ENCODE assay signal across 8 mouse cellular contexts in the genomic region with DNA sequence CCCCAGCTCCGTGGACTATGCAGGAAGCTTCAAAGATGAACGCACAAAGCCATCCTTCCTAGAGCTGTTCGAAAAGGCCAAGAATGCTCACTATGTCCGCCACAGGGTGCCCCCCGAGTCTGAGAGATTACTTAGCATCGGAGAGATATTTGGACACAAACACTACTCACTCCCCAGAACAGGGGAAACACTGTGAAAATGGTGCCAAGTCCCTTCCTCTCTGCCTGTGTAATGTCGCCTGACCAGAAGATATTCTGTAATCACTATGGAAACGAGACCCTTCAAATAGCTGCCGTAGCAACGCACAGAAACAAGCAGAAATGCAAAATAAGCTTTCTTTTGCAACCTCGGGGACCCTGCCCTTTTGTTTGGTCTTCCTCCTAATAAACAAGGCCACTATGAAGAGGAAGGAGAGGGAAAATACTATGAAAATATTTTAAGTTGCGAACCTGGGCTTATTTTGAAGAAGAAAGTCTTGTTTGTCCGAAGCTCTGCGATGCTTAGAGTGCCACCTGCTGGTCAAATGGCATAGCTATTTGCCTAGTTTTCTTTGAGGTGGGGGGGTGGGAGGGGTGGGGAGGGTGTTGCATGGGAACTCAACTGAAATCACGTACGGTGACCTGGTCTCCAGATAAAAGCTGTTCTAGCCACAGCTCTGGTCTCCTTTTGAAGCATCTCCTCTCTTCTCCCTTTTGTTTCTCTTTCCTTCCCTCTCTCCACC. TPM values are rescaled to one million over a fixed set of nuclear protein-coding genes. Genes with fewer than 3 reads are reported as not detected.
DNase-seq lines count a peak whose midpoint lies in the region; ATAC-seq and TF ChIP-seq lines count a peak whose summit lies in the region.

No protein-coding gene starts in this region.

- H3K27ac ChIP-seq in spleen, adult 2 months (ENCODE audit: insufficient read depth, low read length): no peak overlapping the region
- H3K27ac ChIP-seq in forebrain, embryonic 14.5 days (ENCODE audit: low read depth, low read length): peak overlapping the region; percentile 70
- peak overlapping the region; percentile 73 for H3K27ac ChIP-seq in hindbrain, embryonic 15.5 days (replicated peaks)
- peak overlapping the region; percentile 85 for H3K27ac ChIP-seq in midbrain, embryonic 16.5 days (ENCODE audit: low read length)

- TF ChIP-seq POLR2A in spleen, adult 2 months (IDR thresholded peaks at IDR 0.05; ENCODE audit: low read depth, low read length): no peak

- no peak for TF ChIP-seq CTCF in spleen, adult 2 months (IDR thresholded peaks at IDR 0.05; ENCODE audit: extremely low read depth, insufficient read depth, insufficient read length, insufficient replicate concordance)

- peak overlapping the region; percentile 17; the same call in 1 of the 2 replicates for H3K9ac ChIP-seq in forebrain, embryonic 14.5 days (ENCODE audit: low read length)
- no peak overlapping the region for H3K9ac ChIP-seq in hindbrain, embryonic 15.5 days
- H3K9ac ChIP-seq in midbrain, embryonic 16.5 days (ENCODE audit: low read depth, low read length): peak overlapping the region; percentile 21; the same call in 1 of the 2 replicates

- H3K4me3 ChIP-seq in spleen, adult 2 months (ENCODE audit: extremely low read depth, insufficient read depth, insufficient read length): no peak overlapping the region
- H3K4me3 ChIP-seq in forebrain, embryonic 14.5 days (ENCODE audit: low read depth, low read length): peak overlapping the region; percentile 22
- H3K4me3 ChIP-seq in hindbrain, embryonic 15.5 days: peak overlapping the region; percentile 22
- peak overlapping the region; percentile 23 for H3K4me3 ChIP-seq in midbrain, embryonic 16.5 days (ENCODE audit: low read depth, low read length)

- H3K9me3 ChIP-seq in forebrain, embryonic 14.5 days (replicated peaks; ENCODE audit: control insufficient read depth, low read length): no peaks in the 10 kb centered on the region
- H3K9me3 ChIP-seq in hindbrain, embryonic 15.5 days: no peaks in the 10 kb centered on the region
- no peaks in the 10 kb centered on the region for H3K9me3 ChIP-seq in midbrain, embryonic 16.5 days (replicated peaks; ENCODE audit: control insufficient read depth, low read length, poor library complexity, severe bottlenecking)

- DNase-seq in spleen, adult 2 months (ENCODE audit: low read depth in 1 of 2, low spot score in 2 of 2): peak; percentile 12 to 17
- no peak for DNase-seq in spleen, adult 12 weeks (ENCODE audit: low spot score)
- DNase-seq in cerebellum, adult 11 months: peak; percentile 50
- DNase-seq in forebrain, embryonic 14.5 days (ENCODE audit: low spot score): peak; percentile 86
- peak; percentile 66 to 74 for DNase-seq in left cerebral cortex, postnatal 25 days (ENCODE audit: low spot score in 2 of 2)
- peak; percentile 22 for DNase-seq in thymus, postnatal 25 days

- no peaks in the 10 kb centered on the region for H3K4me1 ChIP-seq in spleen, adult 2 months (ENCODE audit: control insufficient read depth, insufficient read depth, insufficient read length)
- H3K4me1 ChIP-seq in forebrain, embryonic 14.5 days (ENCODE audit: control insufficient read depth, insufficient read depth, low read length): peaks cover 9% of the 10 kb centered on the region; the same call in 1 of the 2 replicates
- H3K4me1 ChIP-seq in hindbrain, embryonic 15.5 days (replicated peaks): peaks cover 23% of the 10 kb centered on the region
- H3K4me1 ChIP-seq in midbrain, embryonic 16.5 days (ENCODE audit: control insufficient read depth, insufficient read depth, low read length): peaks cover 23% of the 10 kb centered on the region

- peak overlapping the region; percentile 46 for H3K4me2 ChIP-seq in forebrain, embryonic 14.5 days (ENCODE audit: low read length)
- peak overlapping the region; percentile 49 for H3K4me2 ChIP-seq in hindbrain, embryonic 15.5 days
- H3K4me2 ChIP-seq in midbrain, embryonic 16.5 days (ENCODE audit: low read length): peak overlapping the region; percentile 49

- peak; percentile 83 for ATAC-seq in forebrain, embryonic 14.5 days
- ATAC-seq in hindbrain, embryonic 15.5 days (ENCODE audit: low FRiP score, low read depth): peak; percentile 85
- ATAC-seq in midbrain, embryonic 16.5 days: peak; percentile 84

- intact Hi-C loops in left cerebral cortex, postnatal 25 days (cut with DNase I): no loop called here

- H3K27me3 ChIP-seq in spleen, adult 2 months (ENCODE audit: control insufficient read depth, insufficient read depth, low read length): no peaks in the 10 kb centered on the region
- H3K27me3 ChIP-seq in forebrain, embryonic 14.5 days (replicated peaks; ENCODE audit: control insufficient read depth, insufficient read depth, low read length): no peaks in the 10 kb centered on the region
- no peaks in the 10 kb centered on the region for H3K27me3 ChIP-seq in hindbrain, embryonic 15.5 days
- no peaks in the 10 kb centered on the region for H3K27me3 ChIP-seq in midbrain, embryonic 16.5 days (ENCODE audit: control insufficient read depth, insufficient read depth, low read depth, low read length)

- WGBS in spleen, adult 2 months: 53% methylated on average over 16 of the region's 16 CpGs
- WGBS in forebrain, embryonic 14.5 days: 24% methylated on average over 16 of the region's 16 CpGs
- 24% methylated on average over 16 of the region's 16 CpGs for WGBS in hindbrain, embryonic 15.5 days
- 18% methylated on average over 16 of the region's 16 CpGs for WGBS in midbrain, embryonic 16.5 days

- H3K36me3 ChIP-seq in spleen, adult 2 months (ENCODE audit: control insufficient read depth, insufficient read depth, low read length): no peaks in the 10 kb centered on the region
- no peaks in the 10 kb centered on the region for H3K36me3 ChIP-seq in forebrain, embryonic 14.5 days (ENCODE audit: control insufficient read depth, insufficient read depth, low read length)
- no peaks in the 10 kb centered on the region for H3K36me3 ChIP-seq in hindbrain, embryonic 15.5 days
- no peaks in the 10 kb centered on the region for H3K36me3 ChIP-seq in midbrain, embryonic 16.5 days (ENCODE audit: control insufficient read depth, insufficient read depth, low read length)

RNA-seq across cellular contexts. Expression of gene Ccdc190, which starts 5.7 kb away (rescaled TPM):
- 0.11 TPM in 1 of 2 replicates, not detected in the other for polyA plus RNA-seq in spleen, adult 2 months (2012; rRNA removed)
- 2.3 and 3.8 TPM in 2 replicates for polyA plus RNA-seq in forebrain, embryonic 14.5 days (2014; fragmentation: Nextera tagmentation; extraction: Ambion mirVana)
- polyA plus RNA-seq in hindbrain, embryonic 15.5 days (2015; fragmentation: Nextera tagmentation; extraction: Ambion mirVana): 3.2 and 3.4 TPM in 2 replicates
- total RNA-seq in left cerebral cortex, postnatal 25 days (2021): 10 to 100 TPM; 16.5 to 19.4 TPM
- polyA plus RNA-seq in midbrain, embryonic 16.5 days (2015; fragmentation: Nextera tagmentation; extraction: Ambion mirVana): 3.7 and 5.7 TPM in 2 replicates

RNA-seq across cellular contexts. Expression of gene Hsd17b7, which starts 34.9 kb away (rescaled TPM):
- polyA plus RNA-seq in spleen, adult 2 months (2012; rRNA removed): 1.8 and 2.4 TPM in 2 replicates
- 14.4 and 18.5 TPM in 2 replicates for polyA plus RNA-seq in forebrain, embryonic 14.5 days (2014; fragmentation: Nextera tagmentation; extraction: Ambion mirVana)
- polyA plus RNA-seq in hindbrain, embryonic 15.5 days (2015; fragmentation: Nextera tagmentation; extraction: Ambion mirVana): 21.3 and 24.3 TPM in 2 replicates
- total RNA-seq in left cerebral cortex, postnatal 25 days (2021): 10 to 100 TPM; 15.7 to 19.4 TPM
- polyA plus RNA-seq in midbrain, embryonic 16.5 days (2015; fragmentation: Nextera tagmentation; extraction: Ambion mirVana): 24.7 and 26.6 TPM in 2 replicates
